Mouse (Mus musculus) megakaryocyte, embryonic 14.5 days (primary cell): ENCODE data around the gene Rasa3. TPM values are rescaled to one million over a fixed set of nuclear protein-coding genes. Genes with fewer than 3 reads are reported as not detected.
A peak's percentile ranks its signal among the peaks of the same experiment; 100 is the strongest.

Experiments
- H3K27me3 ChIP-seq: replicated peaks from 2 replicates; pipeline ENCODE3; 2012; ENCODE audit warnings: inconsistent platforms
- H3K36me3 ChIP-seq: replicated peaks from 2 replicates; pipeline ENCODE3; 2012; ENCODE audit warnings: low read length, inconsistent platforms, mixed read lengths
- H3K4me1 ChIP-seq: 2 replicates; pipeline ENCODE4 v1.6.1; 2012; ENCODE audit warnings: inconsistent platforms
- H3K4me3 ChIP-seq: replicated peaks from 2 replicates; pipeline ENCODE3; 2012; ENCODE audit warnings: moderate library complexity, mild to moderate bottlenecking, inconsistent platforms
- H3K9me3 ChIP-seq: 2 replicates; pipeline ENCODE4 v1.6.1; 2012; ENCODE audit warnings: inconsistent platforms
- FLI1 ChIP-seq: IDR thresholded peaks from 2 replicates; pipeline ENCODE4 v1.6.1; 2012; ENCODE audit warnings: low read length, inconsistent platforms, mixed read lengths
- GATA1 ChIP-seq: IDR thresholded peaks from 3 replicates; pipeline ENCODE4 v1.6.1; 2012; ENCODE audit warnings: mixed read lengths, low read length, inconsistent platforms, borderline replicate concordance
- polyA plus RNA-seq: library from polyadenylated mRNA; stranded (reverse); fragments of >175 nt; gene quantifications from 2 replicates; pipeline ENCODE4 v1.2.3, GENCODE M21; 2012; ENCODE audit warnings: low replicate concordance; ENCODE audit not compliant: insufficient read depth

Rasa3 gene
- polyA plus RNA-seq, 1 experiment, result 86.3 TPM

- H3K36me3 ChIP-seq, result peaks cover 92% of the 10 kb centered on the region
- no peaks in the 10 kb centered on the region for H3K27me3 ChIP-seq
- peaks cover 97% of the 10 kb centered on the region for H3K4me1 ChIP-seq
- H3K9me3 ChIP-seq, result no peaks in the 10 kb centered on the region
- peak overlapping the region; percentile 29 for H3K4me3 ChIP-seq
- no peak for TF ChIP-seq FLI1
- no peak for TF ChIP-seq GATA1
These were observed 71.4 kb downstream of the Rasa3 start for GRCm38 (mm10) chr8:13605920-13606480.

- H3K4me1 ChIP-seq, result peaks cover 97% of the 10 kb centered on the region
- no peaks in the 10 kb centered on the region for H3K27me3 ChIP-seq
- no peak overlapping the region for H3K4me3 ChIP-seq
- TF ChIP-seq FLI1 (no peak), GATA1 (no peak)
- peaks cover 91% of the 10 kb centered on the region for H3K36me3 ChIP-seq
- no peaks in the 10 kb centered on the region for H3K9me3 ChIP-seq
These were observed 74.8 kb downstream of the Rasa3 start for GRCm38 (mm10) chr8:13602621-13603020.

GRCm38 (mm10) chr8:13601166-13601565 is 76.2 kb downstream of the Rasa3 start:
- no peaks in the 10 kb centered on the region for H3K9me3 ChIP-seq
- H3K4me1 ChIP-seq, result peaks cover 100% of the 10 kb centered on the region
- no peak for TF ChIP-seq GATA1
- TF ChIP-seq FLI1, result no peak
- H3K36me3 ChIP-seq, result peaks cover 99% of the 10 kb centered on the region
- H3K27me3 ChIP-seq, result no peaks in the 10 kb centered on the region
- peak overlapping the region; percentile 76 for H3K4me3 ChIP-seq

DNA sequence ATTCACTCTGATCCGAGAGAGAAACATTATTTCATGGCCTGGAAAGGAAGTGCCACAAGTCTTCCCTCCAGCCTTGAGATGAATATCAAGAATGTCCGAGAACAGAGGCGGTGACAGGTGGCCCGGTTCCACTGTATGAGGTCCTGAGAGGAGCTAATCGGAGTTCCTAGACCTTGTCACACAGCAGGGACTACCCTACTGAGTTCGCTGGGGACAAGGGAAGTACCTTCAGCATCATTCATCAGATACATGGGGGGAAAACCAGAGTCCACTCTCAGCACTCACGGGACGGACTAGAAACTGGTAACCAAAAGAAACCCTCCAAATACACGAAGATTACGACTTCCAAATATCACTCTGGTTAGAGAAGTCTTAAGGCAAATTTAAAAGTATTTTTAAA is 76.7 kb downstream of the Rasa3 start:
- peaks cover 100% of the 10 kb centered on the region for H3K4me1 ChIP-seq
- TF ChIP-seq GATA1 (no peak), FLI1 (no peak)
- no peaks in the 10 kb centered on the region for H3K27me3 ChIP-seq
- no peaks in the 10 kb centered on the region for H3K9me3 ChIP-seq
- peak overlapping the region; percentile 83 for H3K4me3 ChIP-seq
- peaks cover 99% of the 10 kb centered on the region for H3K36me3 ChIP-seq

- Histone ChIP-seq H3K4me3 (peak overlapping the region; percentile 83), H3K9me3 (no peaks in the 10 kb centered on the region), H3K27me3 (no peaks in the 10 kb centered on the region), H3K4me1 (peaks cover 100% of the 10 kb centered on the region), H3K36me3 (peaks cover 99% of the 10 kb centered on the region)
- no peak for TF ChIP-seq FLI1
- TF ChIP-seq GATA1, result no peak
These were observed 77.2 kb downstream of the Rasa3 start for GRCm38 (mm10) chr8:13600204-13600603.

GRCm38 (mm10) chr8:13597777-13598176 is 79.6 kb downstream of the Rasa3 start:
- peak overlapping the region; percentile 24 for H3K4me3 ChIP-seq
- peaks cover 100% of the 10 kb centered on the region for H3K4me1 ChIP-seq
- peaks cover 99% of the 10 kb centered on the region for H3K36me3 ChIP-seq
- TF ChIP-seq GATA1 (no peak), FLI1 (no peak)
- no peaks in the 10 kb centered on the region for H3K9me3 ChIP-seq
- no peaks in the 10 kb centered on the region for H3K27me3 ChIP-seq

DNA sequence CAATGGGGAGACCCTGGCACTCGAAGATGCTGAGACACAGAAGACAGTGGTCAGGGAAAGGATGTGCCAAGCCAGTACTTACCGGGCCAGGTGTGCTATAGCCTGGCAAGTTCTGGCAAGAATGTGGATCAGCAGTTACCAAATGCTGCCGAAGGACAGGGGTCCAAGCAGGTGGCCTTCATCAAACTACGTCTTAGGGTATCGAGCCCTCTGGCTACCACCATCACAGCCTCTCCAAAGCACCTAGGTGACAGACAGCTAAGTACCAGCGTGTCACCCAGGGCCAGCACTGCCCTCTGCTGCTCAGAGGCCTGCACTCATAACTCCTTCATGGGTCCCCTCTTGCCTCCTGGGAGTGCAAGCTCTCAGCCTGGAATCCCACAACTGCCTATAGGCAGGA is 81.5 kb downstream of the Rasa3 start:
- no peaks in the 10 kb centered on the region for H3K27me3 ChIP-seq
- TF ChIP-seq GATA1, result no peak
- TF ChIP-seq FLI1, result no peak
- no peaks in the 10 kb centered on the region for H3K9me3 ChIP-seq
- H3K4me3 ChIP-seq, result peak overlapping the region; percentile 74
- H3K4me1 ChIP-seq, result peaks cover 100% of the 10 kb centered on the region
- H3K36me3 ChIP-seq, result peaks cover 100% of the 10 kb centered on the region

DNA sequence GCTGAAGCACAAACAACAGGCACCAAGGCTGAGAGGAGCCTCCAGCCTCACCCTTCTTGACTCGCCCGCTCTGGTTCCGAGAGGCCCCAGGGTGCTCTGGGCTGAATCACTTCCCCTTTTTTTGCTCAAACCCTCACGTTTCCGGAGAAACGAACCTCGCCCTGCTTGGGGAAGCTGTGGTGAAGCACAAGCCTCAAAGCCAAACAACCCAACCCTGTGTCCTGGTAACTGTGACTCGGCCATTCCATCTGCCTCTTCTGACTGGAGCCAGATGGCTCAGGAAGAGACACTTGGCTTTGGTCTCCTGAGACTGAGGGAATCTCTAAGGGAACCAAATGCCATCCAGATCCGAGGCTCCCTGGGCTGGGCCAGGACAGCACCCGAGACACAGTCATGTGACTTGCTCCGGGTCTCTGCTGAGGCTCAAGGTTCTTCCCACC is 82.5 kb downstream of the Rasa3 start:
- H3K4me1 ChIP-seq, result peaks cover 100% of the 10 kb centered on the region
- peak overlapping the region; percentile 81 for H3K4me3 ChIP-seq
- H3K27me3 ChIP-seq, result no peaks in the 10 kb centered on the region
- TF ChIP-seq FLI1 (peak; percentile 44; the same call in 1 of the 2 replicates), GATA1 (no peak)
- H3K36me3 ChIP-seq, result peaks cover 100% of the 10 kb centered on the region
- H3K9me3 ChIP-seq, result no peaks in the 10 kb centered on the region

GRCm38 (mm10) chr8:13593340-13593739 is 84.1 kb downstream of the Rasa3 start:
- H3K4me1 ChIP-seq, result peaks cover 100% of the 10 kb centered on the region
- H3K9me3 ChIP-seq, result no peaks in the 10 kb centered on the region
- no peak for TF ChIP-seq FLI1
- no peak for TF ChIP-seq GATA1
- no peak overlapping the region for H3K4me3 ChIP-seq
- H3K36me3 ChIP-seq, result peaks cover 100% of the 10 kb centered on the region
- H3K27me3 ChIP-seq, result no peaks in the 10 kb centered on the region

DNA sequence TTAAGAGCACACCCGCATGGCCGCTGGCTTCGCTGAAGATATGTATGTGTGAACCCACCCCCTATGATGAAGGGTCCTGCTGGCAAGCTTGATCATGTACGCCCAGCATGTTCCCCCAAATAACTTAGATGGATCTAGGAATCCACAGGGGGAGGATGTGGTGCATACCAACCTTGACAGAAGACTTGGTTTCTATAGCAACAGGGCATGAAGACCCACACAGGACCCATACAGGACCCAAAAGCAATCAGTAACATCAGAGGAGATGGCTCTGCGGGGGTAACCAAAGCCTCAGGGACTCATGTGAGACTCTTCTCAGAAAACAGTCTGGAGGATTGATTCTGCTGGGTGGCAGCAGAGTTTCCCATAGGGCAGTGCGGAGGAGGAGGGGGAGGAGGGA is 86.2 kb downstream of the Rasa3 start:
- H3K36me3 ChIP-seq, result peaks cover 100% of the 10 kb centered on the region

GRCm38 (mm10) chr8:13589071-13589470 is 88.3 kb downstream of the Rasa3 start:
- peaks cover 18% of the 10 kb centered on the region for H3K9me3 ChIP-seq
- H3K27me3 ChIP-seq, result no peaks in the 10 kb centered on the region
- TF ChIP-seq FLI1 (no peak), GATA1 (peak; percentile 56; the same call in 1 of the 3 replicates)
- peaks cover 100% of the 10 kb centered on the region for H3K36me3 ChIP-seq
- H3K4me1 ChIP-seq, result peaks cover 75% of the 10 kb centered on the region
- H3K4me3 ChIP-seq, result peak overlapping the region; percentile 16

More for the DNA sequence above, 86.2 kb downstream of the Rasa3 start:
- H3K27me3 ChIP-seq, result no peaks in the 10 kb centered on the region
- H3K4me1 ChIP-seq, result peaks cover 97% of the 10 kb centered on the region
- TF ChIP-seq FLI1 (no peak), GATA1 (no peak)
- H3K4me3 ChIP-seq, result no peak overlapping the region
- H3K9me3 ChIP-seq, result no peaks in the 10 kb centered on the region
